26 mouse cellular contexts compared by ENCODE assay signal in genomic region chr11:51107261-51107660, GRCm38 (mm10). TPM values are rescaled to one million over a fixed set of nuclear protein-coding genes. Genes with fewer than 3 reads are reported as not detected.
A peak's percentile ranks its signal among the peaks of the same experiment; 100 is the strongest.
DNase-seq lines count a peak whose midpoint lies in the region; ATAC-seq lines count a peak whose summit lies in the region.
"Had no signal": no experiment of that assay in that cellular context is flagged by ENCODE, and none has a peak within 500 bp of the region (broad histone marks: within the 10 kb centered on the region; RNA-seq: fewer than 3 reads in every experiment).

No protein-coding gene starts in this region.

- no peak overlapping the region for H3K4me2 ChIP-seq in forebrain, embryonic 14.5 days (ENCODE audit: low read length)
- no peak overlapping the region for H3K4me2 ChIP-seq in forebrain, embryonic 16.5 days (ENCODE audit: low read length)
- H3K4me2 ChIP-seq: embryonic facial prominence, embryonic 12.5 days; hindbrain, embryonic 15.5 days; midbrain, embryonic 13.5 days; neural tube, embryonic 15.5 days had no signal

- no peaks in the 10 kb centered on the region for H3K9me3 ChIP-seq in forebrain, embryonic 14.5 days (replicated peaks; ENCODE audit: control insufficient read depth, low read length)
- H3K9me3 ChIP-seq in forebrain, embryonic 16.5 days (ENCODE audit: control insufficient read depth, low read length), result no peaks in the 10 kb centered on the region
- H3K9me3 ChIP-seq: heart, embryonic 10.5 days; hindbrain, embryonic 15.5 days; neural tube, embryonic 15.5 days had no signal

- H3K4me1 ChIP-seq in forebrain, embryonic 14.5 days (ENCODE audit: control insufficient read depth, insufficient read depth, low read length), result no peaks in the 10 kb centered on the region
- no peaks in the 10 kb centered on the region for H3K4me1 ChIP-seq in forebrain, embryonic 16.5 days (replicated peaks; ENCODE audit: control insufficient read depth, insufficient read depth, low read length)
- H3K4me1 ChIP-seq: heart, embryonic 10.5 days; hindbrain, embryonic 15.5 days; midbrain, embryonic 13.5 days; neural tube, embryonic 15.5 days had no signal

- WGBS in forebrain, embryonic 14.5 days, result 75% methylated on average over 2 of the region's 2 CpGs
- WGBS in forebrain, embryonic 16.5 days, result 75% methylated on average over 2 of the region's 2 CpGs

- no peaks in the 10 kb centered on the region for H3K36me3 ChIP-seq in forebrain, embryonic 14.5 days (ENCODE audit: control insufficient read depth, insufficient read depth, low read length)
- no peaks in the 10 kb centered on the region for H3K36me3 ChIP-seq in forebrain, embryonic 16.5 days (ENCODE audit: control insufficient read depth, insufficient read depth)
- H3K36me3 ChIP-seq: embryonic facial prominence, embryonic 12.5 days; heart, embryonic 10.5 days; hindbrain, embryonic 15.5 days; midbrain, embryonic 13.5 days; neural tube, embryonic 15.5 days had no signal

- no peaks in the 10 kb centered on the region for H3K27me3 ChIP-seq in forebrain, embryonic 14.5 days (replicated peaks; ENCODE audit: control insufficient read depth, insufficient read depth, low read length)
- no peaks in the 10 kb centered on the region for H3K27me3 ChIP-seq in forebrain, embryonic 16.5 days (replicated peaks; ENCODE audit: control insufficient read depth, insufficient read depth, low read length)
- H3K27me3 ChIP-seq: embryonic facial prominence, embryonic 12.5 days; hindbrain, embryonic 15.5 days; midbrain, embryonic 13.5 days; neural tube, embryonic 15.5 days had no signal

- no peak overlapping the region for H3K4me3 ChIP-seq in forebrain, embryonic 14.5 days (ENCODE audit: low read depth, low read length)
- H3K4me3 ChIP-seq in forebrain, embryonic 16.5 days (replicated peaks; ENCODE audit: low read length), result no peak overlapping the region
- H3K4me3 ChIP-seq: embryonic facial prominence, embryonic 12.5 days; heart, embryonic 10.5 days; hindbrain, embryonic 15.5 days; midbrain, embryonic 13.5 days; neural tube, embryonic 15.5 days had no signal

- no peak overlapping the region for H3K9ac ChIP-seq in forebrain, embryonic 14.5 days (ENCODE audit: low read length)
- H3K9ac ChIP-seq in forebrain, embryonic 16.5 days (replicated peaks; ENCODE audit: low read depth, low read length), result no peak overlapping the region
- H3K9ac ChIP-seq: embryonic facial prominence, embryonic 12.5 days; hindbrain, embryonic 15.5 days; midbrain, embryonic 13.5 days; neural tube, embryonic 15.5 days had no signal

- DNase-seq in forebrain, embryonic 14.5 days (ENCODE audit: low spot score), result peak; percentile 30
- peak; percentile 31 for DNase-seq in Muller cell, postnatal 12 days (ENCODE audit: inconsistent ontology term)
- peak; percentile 70 for DNase-seq in adrenal gland, postnatal 14 days
- DNase-seq in layer of hippocampus, adult 8-10 months (ENCODE audit: low spot score in 2 of 2), result peak; percentile 14 to 54
- DNase-seq in kidney, postnatal 4 days, result no peak
- DNase-seq in kidney, adult 8-10 months, result no peak
- DNase-seq: cerebellum, adult 11-12 months; gastrocnemius, postnatal 14 days; lung, adult 2 months; thymus, adult 18-20 months had no signal

- H3K27ac ChIP-seq in forebrain, embryonic 14.5 days (ENCODE audit: low read depth, low read length), result no peak overlapping the region
- H3K27ac ChIP-seq in forebrain, embryonic 16.5 days (ENCODE audit: low read length), result no peak overlapping the region
- H3K27ac ChIP-seq: embryonic facial prominence, embryonic 12.5 days; heart, embryonic 10.5 days; hindbrain, embryonic 15.5 days; midbrain, embryonic 13.5 days; neural tube, embryonic 15.5 days had no signal

- ATAC-seq in forebrain, embryonic 14.5 days, result no peak
- no peak for ATAC-seq in forebrain, embryonic 16.5 days
- ATAC-seq: intestine, embryonic 16.5 days; midbrain, embryonic 13.5 days had no signal

RNA-seq across cellular contexts. Expression of gene Zfp354a, which starts 48.2 kb away (rescaled TPM):
- polyA plus RNA-seq in forebrain, embryonic 14.5 days (2014; fragmentation: Nextera tagmentation; extraction: Ambion mirVana), result 11.1 and 15.0 TPM in 2 replicates
- 14.7 and 16.0 TPM in 2 replicates for polyA plus RNA-seq in forebrain, embryonic 16.5 days (2015; fragmentation: Nextera tagmentation; extraction: Ambion mirVana)
- total RNA-seq in adrenal gland, postnatal 14 days (2021), result 6.2 and 8.6 TPM in 2 replicates
- 10 to 100 TPM in 2 of 4 experiments, 1 to 10 TPM in 2; 9.0 to 10.6 (median 10.0) TPM for total RNA-seq in layer of hippocampus, adult 8-10 months (2022)
- total RNA-seq: common myeloid progenitor, adult 5-6 weeks had no signal

RNA-seq across cellular contexts. Expression of gene Olfr1375, which starts 59.4 kb away (rescaled TPM):
- polyA plus RNA-seq in forebrain, embryonic 14.5 days (2014; fragmentation: Nextera tagmentation; extraction: Ambion mirVana), result not detected in 2 replicates
- not detected in 2 replicates for polyA plus RNA-seq in forebrain, embryonic 16.5 days (2015; fragmentation: Nextera tagmentation; extraction: Ambion mirVana)
- total RNA-seq in adrenal gland, postnatal 14 days (2021), result not detected in 2 replicates
- total RNA-seq in layer of hippocampus, adult 8-10 months (2022), result not detected
- total RNA-seq: common myeloid progenitor, adult 5-6 weeks; ES-E14; gastrocnemius, postnatal 14 days; heart, postnatal 14 days; layer of hippocampus, postnatal 14 days; left cerebral cortex, postnatal 25 days; liver, adult 2 months had no signal
- polyA plus RNA-seq: C2C12; embryonic facial prominence, embryonic 12.5 days; frontal cortex, adult 2 months; heart, embryonic 10.5 days; hindbrain, embryonic 15.5 days; intestine, embryonic 16.5 days; kidney, embryonic 16.5 days; liver, adult 2 months; lung, adult 2 months; midbrain, embryonic 13.5 days; neural tube, embryonic 15.5 days had no signal

Comparison
In these comparisons a context has a peak if more than half of its experiments do, and no peak if none do; other contexts are left out.
1. DNase-seq: peak in forebrain, embryonic 14.5 days (single experiment), Muller cell, postnatal 12 days (single experiment), adrenal gland, postnatal 14 days (single experiment) and layer of hippocampus, adult 8-10 months (2 of 2); none in kidney, postnatal 4 days (0 of 2) and kidney, adult 8-10 months (0 of 2).